Mouse (Mus musculus) left cerebral cortex, adult 18-20 months (tissue): Measurements from ENCODE around the gene Arl2. TPM values are rescaled to one million over a fixed set of nuclear protein-coding genes. Genes with fewer than 3 reads are reported as not detected.

ENCODE experiments used
- total RNA-seq, 2 experiments: library from RNA; stranded (reverse); gene quantifications; 2 replicates each; pipeline ENCODE4 v1.2.3; 2021

Arl2 gene
- total RNA-seq, 2 experiments from 2014 or later = 82.9 to 92.9 TPM

Other genes with a start within 250 kb of the Arl2 start
- 1 to 10 TPM; 4.1 to 4.2 TPM for gene Tigd3, start 247.4 kb downstream of the Arl2 start, total RNA-seq
- 100 to 1,000 TPM in 1 of 2 experiments, 10 to 100 TPM in 1; 90.1 to 102 TPM for gene Dpf2, start 228.5 kb downstream of the Arl2 start, total RNA-seq
- 1 to 10 TPM; 4.7 to 5.4 TPM for gene Cdc42ep2, start 216.7 kb downstream of the Arl2 start, total RNA-seq
- 1 to 10 TPM; 4.9 to 5.0 TPM for gene Pola2, start 177.3 kb downstream of the Arl2 start, total RNA-seq
- not detected for gene Slc22a20, start 155.4 kb downstream of the Arl2 start, total RNA-seq
- gene Capn1, start 125.7 kb downstream of the Arl2 start, total RNA-seq = 10 to 100 TPM; 27.9 to 28.1 TPM
- 10 to 100 TPM; 41.3 to 41.6 TPM for gene Syvn1, start 95.0 kb downstream of the Arl2 start, total RNA-seq
- 10 to 100 TPM; 42.5 to 51.3 TPM for gene Mrpl49, start 83.8 kb downstream of the Arl2 start, total RNA-seq
- gene Fau, start 83.7 kb downstream of the Arl2 start, total RNA-seq = 100 to 1,000 TPM; 717 to 762 TPM
- gene Znhit2, start 80.4 kb downstream of the Arl2 start, total RNA-seq = 10 to 100 TPM; 32.2 to 35.0 TPM
- 10 to 100 TPM; 25.1 to 25.2 TPM for gene Tm7sf2, start 73.2 kb downstream of the Arl2 start, total RNA-seq
- gene Vps51, start 64.3 kb downstream of the Arl2 start, total RNA-seq = 10 to 100 TPM; 78.5 to 94.4 TPM
- gene Tmem262, start 61.5 kb downstream of the Arl2 start, total RNA-seq = not detected
- gene Gm28374, start 59.3 kb downstream of the Arl2 start, total RNA-seq = under 1 TPM; 0.54 to 0.60 TPM
- gene Zfpl1, start 56.6 kb downstream of the Arl2 start, total RNA-seq = 10 to 100 TPM; 38.6 to 42.1 TPM
- gene Cdca5, start 56.6 kb downstream of the Arl2 start, total RNA-seq = under 1 TPM in 1 of 2 experiments, not detected in 1; 0.26 TPM
- not detected for gene AC131692.1, start 47.1 kb downstream of the Arl2 start, total RNA-seq
- under 1 TPM; 0.14 to 0.21 TPM for gene Naaladl1, start 35.8 kb downstream of the Arl2 start, total RNA-seq
- 10 to 100 TPM; 17.8 to 19.0 TPM for gene Sac3d1, start 22.9 kb downstream of the Arl2 start, total RNA-seq
- gene Snx15, start 13.2 kb downstream of the Arl2 start, total RNA-seq = 10 to 100 TPM; 41.6 to 44.8 TPM
- gene Batf2, start 565 bp downstream of the Arl2 start, total RNA-seq = 1 to 10 TPM in 1 of 2 experiments, under 1 TPM in 1; 0.51 to 1.2 TPM
- under 1 TPM in 1 of 2 experiments, not detected in 1; 0.37 TPM for gene Majin, start 42.8 kb upstream of the Arl2 start, total RNA-seq
- not detected for gene Gpha2, start 84.8 kb upstream of the Arl2 start, total RNA-seq
- gene Ppp2r5b, start 94.3 kb upstream of the Arl2 start, total RNA-seq = 100 to 1,000 TPM; 152 to 158 TPM
- gene Atg2a, start 100.1 kb upstream of the Arl2 start, total RNA-seq = 10 to 100 TPM; 31.5 to 33.9 TPM
- 10 to 100 TPM; 36.8 to 39.0 TPM for gene Ehd1, start 135.2 kb upstream of the Arl2 start, total RNA-seq
- gene Cdc42bpg, start 164.9 kb upstream of the Arl2 start, total RNA-seq = 1 to 10 TPM; 4.2 to 4.8 TPM
- gene Men1, start 193.4 kb upstream of the Arl2 start, total RNA-seq = 10 to 100 TPM; 62.4 to 74.5 TPM
- gene Map4k2, start 199.6 kb upstream of the Arl2 start, total RNA-seq = 100 to 1,000 TPM in 1 of 2 experiments, 10 to 100 TPM in 1; 92.9 to 100 TPM
- 100 to 1,000 TPM; 188 to 211 TPM for gene Sf1, start 222.1 kb upstream of the Arl2 start, total RNA-seq
- 10 to 100 TPM; 32.6 to 37.9 TPM for gene Pygm, start 242.9 kb upstream of the Arl2 start, total RNA-seq